Mouse (Mus musculus): ENCODE measurements around the gene Ppp1r1b.

Ppp1r1b gene

GRCm38 (mm10) chr11:98348083-98348961 is at the start of gene Ppp1r1b:
Gene Ppp1r1b (plus strand): TSS chr11:98348404.
- DNase-seq (ENCODE audit: low spot score in 2 of 2): peak; percentile 64 to 67

- no peak for DNase-seq (ENCODE audit: low spot score in 2 of 2)
These were observed 49.6 kb upstream of the Ppp1r1b start for GRCm38 (mm10) chr11:98298484-98299205.

GRCm38 (mm10) chr11:98313790-98314323 is 34.3 kb upstream of the Ppp1r1b start:
- peak in 1 of 2 experiments; percentile 51 for DNase-seq (ENCODE audit: low spot score in 2 of 2)

- DNase-seq (ENCODE audit: low spot score in 2 of 2): no peak
These were observed 30.7 kb upstream of the Ppp1r1b start for GRCm38 (mm10) chr11:98317479-98317878.

- DNase-seq (ENCODE audit: low spot score in 2 of 2): no peak
These were observed 29.6 kb upstream of the Ppp1r1b start for GRCm38 (mm10) chr11:98318421-98319116.

- DNase-seq (ENCODE audit: low spot score in 2 of 2): no peak
These were observed 29.1 kb upstream of the Ppp1r1b start for GRCm38 (mm10) chr11:98319120-98319519.

- DNase-seq (ENCODE audit: low spot score in 2 of 2): no peak
These were observed 28.7 kb upstream of the Ppp1r1b start for GRCm38 (mm10) chr11:98319544-98319943.

- no peak for DNase-seq (ENCODE audit: low spot score in 2 of 2)
These were observed 28.3 kb upstream of the Ppp1r1b start for GRCm38 (mm10) chr11:98319944-98320343.

GRCm38 (mm10) chr11:98320381-98320780 is 27.8 kb upstream of the Ppp1r1b start:
- no peak for DNase-seq (ENCODE audit: low spot score in 2 of 2)

GRCm38 (mm10) chr11:98320806-98321676 is 27.2 kb upstream of the Ppp1r1b start:
- DNase-seq (ENCODE audit: low spot score in 2 of 2): no peak

- DNase-seq (ENCODE audit: low spot score in 2 of 2): no peak
These were observed 26.6 kb upstream of the Ppp1r1b start for GRCm38 (mm10) chr11:98321677-98322003.

- DNase-seq (ENCODE audit: low spot score in 2 of 2): no peak
These were observed 26.0 kb upstream of the Ppp1r1b start for GRCm38 (mm10) chr11:98322159-98322558.

GRCm38 (mm10) chr11:98323136-98323866 is 24.9 kb upstream of the Ppp1r1b start:
- DNase-seq (ENCODE audit: low spot score in 2 of 2): no peak

- no peak for DNase-seq (ENCODE audit: low spot score in 2 of 2)
These were observed 24.3 kb upstream of the Ppp1r1b start for GRCm38 (mm10) chr11:98323933-98324332.

GRCm38 (mm10) chr11:98325191-98325820 is 22.9 kb upstream of the Ppp1r1b start:
- DNase-seq (ENCODE audit: low spot score in 2 of 2): no peak

- no peak for DNase-seq (ENCODE audit: low spot score in 2 of 2)
These were observed 22.4 kb upstream of the Ppp1r1b start for GRCm38 (mm10) chr11:98325821-98326218.

GRCm38 (mm10) chr11:98326741-98327135 is 21.5 kb upstream of the Ppp1r1b start:
- no peak for DNase-seq (ENCODE audit: low spot score in 2 of 2)

GRCm38 (mm10) chr11:98327136-98328030 is 20.8 kb upstream of the Ppp1r1b start:
- no peak for DNase-seq (ENCODE audit: low spot score in 2 of 2)

GRCm38 (mm10) chr11:98328031-98328370 is 20.2 kb upstream of the Ppp1r1b start:
- no peak for DNase-seq (ENCODE audit: low spot score in 2 of 2)

All from thymus, postnatal 10 days (tissue).